Mouse (Mus musculus) G1E (cell line): Measurements from ENCODE around the gene Klf7.

ENCODE experiments used
- CTCF ChIP-seq: IDR thresholded peaks from 2 replicates; pipeline ENCODE4 v1.5.1; 2012; ENCODE audit warnings: low read depth, low read length, inconsistent platforms, mixed read lengths
- GATA1 ChIP-seq: IDR thresholded peaks from 2 replicates; pipeline ENCODE4 v1.6.1; 2012; ENCODE audit warnings: borderline replicate concordance, low read length, inconsistent platforms, mixed read lengths
- GATA2 ChIP-seq: IDR thresholded peaks from 2 replicates; pipeline ENCODE4 v1.6.1; 2012; ENCODE audit warnings: low read depth, low read length, inconsistent platforms, borderline replicate concordance
- POLR2AphosphoS5 ChIP-seq: IDR thresholded peaks from 2 replicates; pipeline ENCODE4 v1.6.1; 2012; ENCODE audit warnings: low read depth, low read length, inconsistent platforms; ENCODE audit not compliant: insufficient replicate concordance
- TAL1 ChIP-seq: conservative IDR thresholded peaks from 2 replicates; pipeline ENCODE4 v1.6.1; 2012; ENCODE audit warnings: low read depth, low read length, inconsistent platforms, mixed read lengths

- TF ChIP-seq TAL1, result no peak
- no peak for TF ChIP-seq CTCF
- no peak for TF ChIP-seq GATA1
- TF ChIP-seq POLR2AphosphoS5, result no peak
- TF ChIP-seq GATA2, result no peak
These were observed 43.9 kb downstream of the Klf7 start for GRCm38 (mm10) chr1:64078011-64078746.
